Mouse (Mus musculus) gastrocnemius, adult 2 months (tissue): ENCODE measurements around the gene Lrguk. TPM values are rescaled to one million over a fixed set of nuclear protein-coding genes. Genes with fewer than 3 reads are reported as not detected.

Source experiments
- DNase-seq: peaks from one replicate; pipeline ENCODE4 v3.0.0; 2022
- H3K27ac ChIP-seq: fragments of 200-600 bp; 2 replicates; pipeline ENCODE4 v1.8.1; 2022; ENCODE audit warnings: mild to moderate bottlenecking
- H3K4me3 ChIP-seq: fragments of 200-600 bp; 2 replicates; pipeline ENCODE4 v1.8.1; 2022; ENCODE audit warnings: mild to moderate bottlenecking, moderate library complexity
- CTCF ChIP-seq: fragments of 200-600 bp; IDR thresholded peaks from 2 replicates; pipeline ENCODE4 v1.8.1; 2022; ENCODE audit warnings: antibody characterized with exemption, mild to moderate bottlenecking, moderate library complexity
- intact Hi-C: fragments of 180-260 bp; cut with DNase I; formaldehyde crosslinking; loops from one replicate; pipeline ENCODE4 v1.15.1; 2025
- total RNA-seq, 2 experiments: library from RNA; stranded (reverse); gene quantifications; 2 replicates each; pipeline ENCODE4 v1.2.3; 2021

The Lrguk gene
- total RNA-seq, 2 experiments from 2014 or later: 0.03 TPM; not detected in 1

DNA sequence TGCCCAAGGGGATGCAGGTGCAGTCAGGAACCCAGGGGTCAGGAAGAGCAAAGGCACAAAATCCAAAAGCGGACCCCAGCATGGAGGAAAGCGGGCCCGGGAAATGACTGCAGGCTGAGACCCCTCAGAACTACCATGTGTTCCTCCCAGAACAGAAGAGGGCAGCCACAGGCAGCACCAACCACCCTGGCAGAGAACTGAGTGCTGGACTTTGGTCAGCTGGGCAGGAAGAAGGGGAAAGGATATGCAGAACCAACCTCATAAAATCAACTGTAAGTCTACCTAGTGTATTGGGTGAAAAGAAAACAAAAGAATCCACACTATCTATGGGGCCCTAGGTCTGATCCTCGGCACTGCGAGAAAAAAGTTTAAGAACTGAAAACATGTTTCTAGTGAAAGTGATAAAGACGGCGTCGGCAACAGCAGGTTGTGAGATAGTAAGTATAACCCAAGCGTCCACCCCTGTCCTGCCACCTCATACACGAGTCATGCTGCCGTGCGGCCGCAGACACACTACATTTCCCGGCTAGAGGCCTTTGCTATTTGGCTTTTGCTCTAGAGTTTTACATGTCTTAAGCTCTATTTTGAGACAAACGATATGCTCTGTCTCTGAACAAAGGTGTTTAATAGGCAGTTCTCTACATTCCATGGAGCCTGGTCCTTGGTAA is 126.0 kb downstream of the Lrguk start:
- no peak for TF ChIP-seq CTCF
- Histone ChIP-seq H3K27ac (no peak overlapping the region), H3K4me3 (no peak overlapping the region)
- intact Hi-C loops: no loop called here
- DNase-seq: no peak

DNA sequence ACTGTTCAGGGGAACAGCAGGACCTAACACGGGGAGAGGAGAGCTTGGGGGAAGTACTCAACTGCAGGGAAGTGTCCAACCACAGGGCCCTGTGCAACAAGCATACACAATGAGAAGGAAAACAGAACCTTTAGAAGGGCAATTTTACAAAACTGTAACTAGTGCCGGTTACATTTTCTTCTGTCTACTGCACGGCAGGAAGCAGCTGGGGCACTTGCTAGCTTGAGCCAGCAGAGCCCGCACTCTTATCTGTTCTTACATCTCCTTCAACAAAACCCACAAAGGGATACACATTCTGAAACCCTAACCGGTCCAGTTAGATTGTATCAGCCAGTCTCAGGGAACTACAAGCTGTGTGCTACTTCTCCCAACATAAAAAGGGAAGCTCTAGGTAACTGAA is 126.8 kb downstream of the Lrguk start:
- TF ChIP-seq CTCF: no peak
- no peak overlapping the region for H3K27ac ChIP-seq
- intact Hi-C loops: no loop called here
- DNase-seq: no peak
- no peak overlapping the region for H3K4me3 ChIP-seq

DNA sequence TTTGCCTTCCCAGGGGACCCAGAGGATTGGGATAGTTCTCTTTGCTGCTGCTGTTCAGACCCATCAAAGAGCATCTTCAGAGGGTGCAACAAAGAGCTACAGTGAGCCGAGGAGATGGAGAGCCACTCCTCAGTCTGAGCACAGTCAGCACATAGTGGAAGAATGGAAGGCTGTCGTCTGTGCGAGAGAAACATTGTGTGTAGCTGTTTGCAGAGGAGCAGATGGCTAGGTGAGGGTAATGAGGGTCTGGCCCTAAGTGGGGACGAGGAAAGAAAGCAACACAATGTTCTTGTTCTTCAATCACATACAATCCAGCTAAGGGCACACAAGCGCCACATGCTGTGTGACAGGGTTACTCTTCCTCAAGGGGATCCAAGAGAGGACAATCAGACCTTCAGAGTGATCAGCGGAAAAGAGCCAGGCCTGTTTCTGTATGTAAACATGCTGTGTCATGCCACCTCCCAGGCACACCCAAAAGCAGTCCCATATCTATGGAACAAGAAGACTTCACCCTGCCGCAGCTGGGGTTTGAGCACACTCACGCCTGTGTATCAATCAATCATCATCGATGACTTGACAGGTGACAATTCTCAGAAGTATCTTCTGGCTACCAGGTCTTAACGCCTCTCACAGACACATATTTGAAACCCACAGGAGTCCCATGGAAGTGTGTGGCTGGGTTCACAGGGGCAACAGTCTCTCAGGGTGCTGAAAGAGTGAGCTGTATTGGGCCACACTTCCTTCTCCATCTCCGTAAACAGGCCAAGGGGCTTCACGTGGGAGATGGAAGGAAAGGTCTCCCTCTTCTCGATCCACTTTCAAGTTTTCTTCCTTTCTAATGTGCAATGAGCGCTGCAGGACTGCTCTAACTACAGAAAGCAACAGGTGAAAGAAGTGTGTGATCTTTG is 127.8 kb downstream of the Lrguk start:
- no peak for DNase-seq
- H3K27ac ChIP-seq: no peak overlapping the region

DNA sequence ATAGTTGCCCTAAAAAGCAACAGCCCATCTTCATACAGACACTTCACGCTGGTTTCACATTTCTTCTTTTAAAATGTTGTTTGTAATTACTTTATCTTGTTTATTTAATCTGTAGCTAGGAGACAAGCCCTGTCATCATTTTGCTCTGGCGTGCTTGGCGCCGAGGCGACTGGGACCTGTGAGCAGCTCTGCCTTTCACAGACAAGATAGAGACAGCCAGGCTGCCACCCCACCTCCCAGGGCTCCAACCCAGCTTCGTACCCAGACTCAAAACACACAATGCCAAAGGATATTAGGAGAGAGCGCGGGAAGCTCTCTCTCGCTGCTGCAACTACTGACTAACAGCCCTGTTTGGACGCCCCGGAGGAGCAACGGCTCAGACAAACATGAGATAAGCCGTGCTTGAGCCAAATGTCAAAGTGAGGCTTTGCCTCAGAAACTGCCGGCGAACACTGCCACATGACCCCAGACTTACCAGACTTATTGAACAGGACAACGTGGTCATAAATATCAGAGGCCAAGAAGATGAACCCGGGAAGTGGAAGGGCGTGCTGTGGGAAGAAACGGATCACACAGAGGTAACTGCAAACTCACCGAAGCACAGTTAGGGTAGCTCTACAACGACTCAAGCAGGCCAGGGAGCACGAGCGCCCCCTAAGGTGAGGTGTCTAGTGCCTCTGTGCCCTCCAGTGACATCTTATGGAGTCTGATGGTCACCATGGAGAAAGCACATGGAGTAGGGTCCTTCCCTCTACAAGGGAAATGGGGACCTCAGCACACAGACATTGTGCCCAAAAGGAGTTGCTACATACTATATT is 131.0 kb downstream of the Lrguk start:
- no peak for TF ChIP-seq CTCF
- no peak overlapping the region for H3K27ac ChIP-seq
- H3K4me3 ChIP-seq: no peak overlapping the region
- intact Hi-C loops: no loop called here
- no peak for DNase-seq

More for the DNA sequence above, 127.8 kb downstream of the Lrguk start:
- intact Hi-C loops: no loop called here
- H3K4me3 ChIP-seq: no peak overlapping the region
- no peak for TF ChIP-seq CTCF

DNA sequence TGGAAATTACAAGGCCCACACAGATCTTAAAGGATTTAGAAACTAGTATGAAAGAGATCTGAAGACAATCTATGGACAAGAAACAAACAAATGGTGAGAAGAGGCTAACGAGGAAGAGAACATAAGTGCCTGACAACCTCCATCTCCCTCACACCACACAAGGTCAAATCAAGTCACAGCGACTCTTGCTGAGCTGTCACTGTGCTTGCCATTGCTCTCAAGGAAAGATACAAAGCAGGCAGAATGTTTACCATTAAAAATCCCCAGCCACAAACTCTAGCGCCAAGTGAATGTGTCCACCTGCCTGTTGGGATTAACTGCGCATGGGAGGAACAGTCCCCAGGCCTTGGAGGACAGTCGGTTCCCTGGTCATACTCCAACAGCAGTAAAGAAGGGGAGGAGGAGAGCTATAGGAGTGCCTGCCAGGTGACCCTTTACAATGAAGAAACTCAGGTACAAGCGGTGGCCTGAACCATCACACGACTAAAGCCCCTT is 131.6 kb downstream of the Lrguk start:
- Histone ChIP-seq H3K4me3 (no peak overlapping the region), H3K27ac (no peak overlapping the region)
- no peak for TF ChIP-seq CTCF
- intact Hi-C loops: no loop called here
- DNase-seq: no peak

DNA sequence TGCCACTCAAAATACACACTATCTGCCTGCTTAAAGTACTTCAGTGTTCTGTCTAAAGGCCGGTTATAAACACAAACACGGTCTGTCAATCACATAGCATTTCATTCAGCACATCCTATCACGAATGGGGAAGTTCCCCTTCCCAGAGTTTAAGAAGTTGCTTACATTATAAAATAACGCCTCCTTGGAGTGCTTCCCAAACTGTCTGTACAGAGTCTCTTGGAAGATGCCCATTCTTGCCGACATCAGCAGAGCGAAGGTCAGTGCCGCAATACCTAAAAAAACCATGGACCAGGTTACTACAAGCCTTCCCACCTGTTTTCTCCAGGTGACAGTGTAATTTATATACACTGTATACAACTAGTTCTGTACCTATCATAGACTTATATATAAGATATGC is 132.3 kb downstream of the Lrguk start:
- no peak for DNase-seq
- Histone ChIP-seq H3K4me3 (no peak overlapping the region), H3K27ac (no peak overlapping the region)
- intact Hi-C loops: no loop called here
- no peak for TF ChIP-seq CTCF

DNA sequence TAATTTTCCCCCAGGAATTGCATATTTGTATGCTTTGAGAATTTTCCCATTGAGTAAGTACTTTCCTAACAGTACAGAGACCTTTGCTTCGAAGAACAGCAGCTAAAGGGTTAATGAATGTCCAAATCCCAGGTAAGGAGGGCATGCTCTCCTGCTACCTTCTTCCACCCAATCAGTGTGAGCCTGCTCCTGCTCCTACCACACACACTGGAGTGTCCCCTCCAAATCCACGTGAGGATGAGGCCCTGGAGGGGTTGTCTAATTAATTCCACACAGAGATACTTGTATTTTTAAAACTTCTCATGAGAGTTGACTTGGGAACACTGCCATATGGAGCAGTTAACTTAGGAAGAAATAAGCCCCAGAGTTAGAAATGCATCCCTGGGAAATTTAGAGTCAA is 133.4 kb downstream of the Lrguk start:
- TF ChIP-seq CTCF: no peak
- intact Hi-C loops: no loop called here
- Histone ChIP-seq H3K27ac (no peak overlapping the region), H3K4me3 (no peak overlapping the region)
- no peak for DNase-seq

DNA sequence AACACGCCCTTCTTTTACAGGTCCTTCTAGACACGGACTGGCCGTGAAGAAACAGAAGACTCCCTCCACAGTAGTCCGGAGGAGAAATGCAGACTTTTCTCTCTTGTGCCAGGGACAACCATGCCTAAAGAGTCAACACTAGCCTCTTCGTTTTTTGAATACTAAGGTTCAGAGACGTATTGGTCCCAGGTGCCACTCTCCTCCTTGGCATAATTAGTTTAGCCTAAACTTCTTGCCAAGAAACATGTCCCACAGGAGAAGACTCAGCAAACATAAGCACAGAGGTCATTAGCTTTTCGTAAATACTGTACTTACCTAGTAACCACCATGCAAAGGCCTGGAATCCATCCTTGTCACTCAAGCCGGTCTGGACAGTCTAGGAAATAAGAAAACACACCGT is 133.8 kb downstream of the Lrguk start:
- Histone ChIP-seq H3K4me3 (no peak overlapping the region), H3K27ac (no peak overlapping the region)
- no peak for DNase-seq
- no peak for TF ChIP-seq CTCF
- intact Hi-C loops: no loop called here

DNA sequence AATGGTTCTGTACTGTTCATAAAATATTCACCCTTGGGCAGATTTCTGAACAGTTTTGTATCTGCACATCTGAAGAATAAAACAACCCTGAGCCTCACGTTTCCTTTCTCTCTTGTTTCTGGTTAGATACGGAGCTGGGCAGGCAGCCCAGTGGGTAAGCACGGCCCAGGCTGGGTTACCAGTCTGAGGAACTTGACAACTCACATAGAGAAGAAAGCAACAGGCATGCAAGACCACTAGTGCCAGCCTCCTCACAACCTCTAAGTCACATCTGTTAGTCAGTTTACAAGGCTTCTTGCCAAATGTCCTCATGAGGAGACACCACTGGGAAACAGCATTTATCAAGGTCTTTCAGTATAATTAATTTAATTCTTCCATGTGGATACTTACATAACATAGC is 139.6 kb downstream of the Lrguk start:
- H3K27ac ChIP-seq: no peak overlapping the region
- DNase-seq: no peak
- no peak for TF ChIP-seq CTCF
- no peak overlapping the region for H3K4me3 ChIP-seq
- intact Hi-C loops: no loop called here

DNA sequence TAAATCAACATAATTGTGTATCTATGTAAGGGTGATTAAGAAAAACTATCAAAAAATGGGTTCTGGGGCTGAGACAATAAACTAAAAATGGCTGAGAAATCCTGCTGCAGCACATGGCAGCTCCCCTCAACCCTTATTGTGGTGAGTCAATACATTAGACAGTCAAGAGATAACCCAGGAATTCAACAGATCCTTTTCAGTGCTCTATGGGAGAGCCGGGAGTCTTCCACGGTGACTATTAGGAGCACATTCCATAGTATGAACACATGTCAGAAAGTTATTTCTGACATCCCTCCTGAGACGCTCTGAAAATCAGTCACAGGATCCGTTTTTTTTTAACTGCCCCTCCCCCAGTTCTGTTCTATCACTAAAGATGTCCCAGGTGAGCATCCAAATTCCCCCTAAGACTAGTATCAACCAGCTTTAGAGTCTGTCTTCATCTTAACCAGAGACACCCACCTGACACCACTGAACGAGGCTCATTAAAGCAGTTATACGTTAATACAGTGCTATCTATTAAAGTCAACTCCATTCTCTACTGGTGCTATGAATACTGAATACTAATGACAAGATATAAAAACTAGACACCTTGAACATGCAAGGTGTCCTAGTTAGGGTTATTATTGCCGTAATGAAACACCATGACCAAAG is 141.7 kb downstream of the Lrguk start:
- no peak for DNase-seq
- intact Hi-C loops: loop anchor here (10.0 kb wide), 1 partner anchor 916 kb away; no protein-coding TSS in a partner anchor
- H3K4me3 ChIP-seq: no peak overlapping the region
- TF ChIP-seq CTCF: no peak
- H3K27ac ChIP-seq: no peak overlapping the region

DNA sequence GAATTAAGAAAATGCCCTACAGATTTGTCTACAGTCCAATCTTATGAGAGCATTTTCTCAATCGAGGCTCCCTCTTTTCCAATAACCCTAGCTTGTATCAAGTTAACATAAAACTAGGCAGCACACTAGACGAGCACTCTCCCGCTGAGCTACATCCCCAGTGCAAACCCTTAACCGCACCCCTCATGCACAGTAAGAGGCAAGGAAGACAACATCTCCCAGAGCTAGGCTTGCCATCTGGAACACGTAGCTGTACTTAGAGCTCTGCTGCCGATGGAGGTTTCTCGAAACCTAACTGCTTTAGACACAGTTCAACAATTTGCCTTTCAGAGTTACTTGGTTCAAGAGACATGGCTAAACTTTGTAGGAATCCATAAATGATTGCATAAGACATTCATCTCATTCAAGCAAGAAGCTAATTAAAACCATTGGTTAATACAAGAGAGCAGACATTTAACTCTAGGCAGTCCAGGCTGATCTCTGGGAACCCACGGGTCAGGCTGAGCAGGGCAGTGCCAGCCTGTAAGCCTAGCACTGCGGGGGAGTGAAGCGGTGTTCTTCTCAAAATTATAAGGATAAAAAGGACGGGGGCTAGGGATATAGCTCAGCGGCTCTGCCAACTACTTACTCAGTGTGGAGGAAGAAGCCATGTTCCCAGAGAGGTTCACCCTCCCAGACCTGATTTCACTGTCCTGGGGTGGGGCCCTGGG is 142.7 kb downstream of the Lrguk start:
- intact Hi-C loops: loop anchor here (10.0 kb wide), 1 partner anchor 917 kb away; no protein-coding TSS in a partner anchor

More for the DNA sequence above, 142.7 kb downstream of the Lrguk start:
- Histone ChIP-seq H3K4me3 (no peak overlapping the region), H3K27ac (no peak overlapping the region)
- TF ChIP-seq CTCF: no peak
- no peak for DNase-seq
